Mouse (Mus musculus) G1E (cell line): ENCODE results near the gene Palm3.

Source experiments
- CTCF ChIP-seq: IDR thresholded peaks from 2 replicates; pipeline ENCODE4 v1.5.1; 2012; ENCODE audit warnings: low read depth, low read length, inconsistent platforms, mixed read lengths
- GATA1 ChIP-seq: IDR thresholded peaks from 2 replicates; pipeline ENCODE4 v1.6.1; 2012; ENCODE audit warnings: borderline replicate concordance, low read length, inconsistent platforms, mixed read lengths

DNA sequence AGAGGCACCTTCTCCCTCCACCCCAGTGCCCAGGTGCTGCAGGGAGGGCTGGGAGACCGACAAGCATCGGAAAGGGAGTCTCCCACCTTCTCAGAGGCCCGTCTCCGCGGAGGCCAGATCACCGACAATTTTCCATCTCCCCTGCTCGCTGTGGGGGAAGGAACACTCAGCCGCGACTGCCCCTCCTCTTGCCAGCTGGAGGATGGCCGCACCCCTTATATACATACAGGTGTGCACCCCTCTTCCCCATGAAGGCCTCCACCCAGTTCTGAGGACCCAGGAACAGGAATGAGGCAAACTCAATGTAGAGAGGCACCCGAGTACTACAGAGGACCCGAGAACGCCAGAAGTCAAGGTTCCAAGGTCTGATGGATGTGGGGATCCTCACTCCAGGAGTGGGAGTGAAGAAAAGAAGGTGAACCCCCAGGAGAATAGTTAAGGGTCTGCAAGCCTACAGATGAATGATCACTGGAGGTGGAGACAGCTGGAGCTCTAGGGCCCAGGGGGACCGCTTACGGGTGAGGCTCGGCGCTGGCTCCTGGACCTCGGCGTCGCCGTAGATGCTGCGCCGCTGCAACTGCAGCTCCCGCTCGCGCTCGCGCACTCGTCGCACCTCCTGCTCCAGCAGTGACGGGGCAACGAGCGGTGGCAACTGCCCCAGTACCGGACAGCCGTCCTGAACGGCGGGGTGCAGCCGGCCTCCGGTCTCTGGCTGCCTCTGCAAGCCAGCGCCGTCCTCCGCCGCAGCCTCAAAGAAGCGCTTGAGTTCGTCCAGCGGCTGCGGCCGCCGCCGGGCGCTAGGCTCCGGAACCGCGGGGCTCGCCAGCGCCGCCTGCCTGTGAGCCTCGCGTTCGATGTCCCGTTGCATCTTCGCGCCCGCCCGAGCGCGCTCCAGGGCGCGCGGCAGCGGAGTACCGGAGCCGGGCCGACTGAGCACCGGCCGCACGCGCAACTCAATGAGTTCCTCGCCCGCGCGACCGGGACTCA lies 10.4 kb upstream of the Palm3 start:
- TF ChIP-seq CTCF = no peak
- no peak for TF ChIP-seq GATA1
